Mouse (Mus musculus): Measurements from ENCODE around the gene Atxn7l1. TPM values are rescaled to one million over a fixed set of nuclear protein-coding genes. Genes with fewer than 3 reads are reported as not detected.
A peak's percentile ranks its signal among the peaks of the same experiment; 100 is the strongest.

The Atxn7l1 gene
- polyA plus RNA-seq, 1 experiment from 2014 or later: 18.2 TPM

DNA sequence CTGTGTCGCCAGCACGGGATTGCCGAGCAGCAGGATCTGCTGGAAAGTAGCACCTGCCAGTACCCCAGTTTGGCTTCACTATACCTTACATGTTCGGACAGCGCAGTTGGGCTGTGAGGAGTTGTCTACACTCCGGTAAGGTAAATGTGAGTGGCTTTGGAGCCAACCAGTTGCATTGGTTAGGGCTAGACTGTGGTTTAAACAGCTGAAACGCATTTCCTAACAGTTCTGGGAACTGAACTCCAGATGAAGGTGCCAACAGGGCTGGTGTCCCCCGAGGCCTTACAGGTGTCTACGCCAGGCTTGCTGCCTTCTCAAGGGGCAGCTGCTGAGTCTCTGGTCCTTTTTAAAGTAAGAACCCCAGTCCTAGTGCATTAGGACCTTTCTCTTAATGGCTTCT, 157.6 kb downstream of the Atxn7l1 start:
- Histone ChIP-seq H3K4me1 (replicated peaks; ENCODE audit: control insufficient read depth, insufficient read depth, low read length) (peaks cover 13% of the 10 kb centered on the region; the same call in 1 of the 2 replicates), H3K27me3 (replicated peaks; ENCODE audit: control insufficient read depth, insufficient read depth, low read length) (no peaks in the 10 kb centered on the region), H3K4me3 (ENCODE audit: low read depth, low read length) (no peak overlapping the region), H3K9me3 (ENCODE audit: control insufficient read depth, low read length) (no peaks in the 10 kb centered on the region), H3K36me3 (ENCODE audit: control insufficient read depth, insufficient read depth, low read length) (no peaks in the 10 kb centered on the region), H3K27ac (ENCODE audit: low read depth) (no peak overlapping the region), H3K9ac (ENCODE audit: low read length) (no peak overlapping the region), H3K4me2 (ENCODE audit: low read length) (no peak overlapping the region)
- no peak for ATAC-seq (replicated peaks; ENCODE audit: low FRiP score, low TSS enrichment, low read depth)
- 94% methylated on average over 9 of the region's 9 CpGs for WGBS
- DNase-seq (ENCODE audit: low spot score): no peak

DNA sequence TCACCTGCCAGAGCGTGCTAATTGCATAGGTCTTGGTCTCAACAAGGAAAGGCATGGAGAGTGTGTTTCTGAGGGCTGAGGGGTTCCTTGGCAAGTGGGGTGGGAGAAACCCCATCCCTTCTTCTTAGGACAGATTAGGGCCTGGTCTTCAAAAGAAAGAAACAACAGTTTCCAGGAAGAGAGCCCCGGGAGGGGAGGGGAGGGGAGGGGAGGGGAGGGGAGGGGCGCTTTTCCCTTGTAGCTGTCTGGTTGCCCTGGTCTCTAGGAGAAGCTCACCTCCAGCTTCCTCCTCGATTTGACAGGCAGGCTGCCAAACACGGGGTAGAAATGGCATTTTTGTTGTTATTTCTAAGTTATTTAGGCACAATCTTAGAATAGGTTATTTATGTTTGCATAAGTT, 159.0 kb downstream of the Atxn7l1 start:
- no peak overlapping the region for H3K9ac ChIP-seq (ENCODE audit: low read length)
- H3K9me3 ChIP-seq (ENCODE audit: control insufficient read depth, low read length): no peaks in the 10 kb centered on the region
- no peak overlapping the region for H3K4me3 ChIP-seq (ENCODE audit: low read depth, low read length)
- H3K27me3 ChIP-seq (replicated peaks; ENCODE audit: control insufficient read depth, insufficient read depth, low read length): no peaks in the 10 kb centered on the region
- no peak overlapping the region for H3K4me2 ChIP-seq (ENCODE audit: low read length)
- no peak overlapping the region for H3K27ac ChIP-seq (ENCODE audit: low read depth)
- no peaks in the 10 kb centered on the region for H3K36me3 ChIP-seq (ENCODE audit: control insufficient read depth, insufficient read depth, low read length)
- DNase-seq (ENCODE audit: low spot score) (no peak), ATAC-seq (replicated peaks; ENCODE audit: low FRiP score, low TSS enrichment, low read depth) (no peak)
- WGBS: 67% methylated on average over 3 of the region's 5 CpGs
- H3K4me1 ChIP-seq (replicated peaks; ENCODE audit: control insufficient read depth, insufficient read depth, low read length): peaks cover 13% of the 10 kb centered on the region; the same call in 1 of the 2 replicates

DNA sequence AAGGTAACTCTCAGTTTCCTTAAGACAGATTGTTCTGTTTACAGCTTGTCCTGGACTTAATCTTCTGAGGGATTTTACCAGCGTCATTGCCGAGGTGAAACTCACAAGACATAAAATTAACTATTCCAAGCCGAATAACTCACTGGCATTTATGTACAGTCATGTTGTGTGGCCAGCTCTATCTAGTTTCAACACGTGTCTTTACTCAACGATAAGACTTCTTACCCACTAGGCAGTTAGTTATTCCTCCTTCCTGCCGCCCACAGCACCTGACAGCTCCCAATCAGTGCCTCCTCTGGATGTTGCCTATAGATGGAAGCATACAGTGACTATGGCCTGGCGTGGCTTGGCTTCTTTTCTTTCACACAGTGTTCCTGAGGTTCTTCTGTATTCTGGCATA, 161.2 kb downstream of the Atxn7l1 start:
- no peaks in the 10 kb centered on the region for H3K36me3 ChIP-seq (ENCODE audit: control insufficient read depth, insufficient read depth, low read length)
- no peak overlapping the region for H3K4me2 ChIP-seq (ENCODE audit: low read length)
- peaks cover 3% of the 10 kb centered on the region; the same call in 1 of the 2 replicates for H3K4me1 ChIP-seq (replicated peaks; ENCODE audit: control insufficient read depth, insufficient read depth, low read length)
- H3K9ac ChIP-seq (ENCODE audit: low read length): no peak overlapping the region
- DNase-seq (ENCODE audit: low spot score) (no peak), ATAC-seq (replicated peaks; ENCODE audit: low FRiP score, low TSS enrichment, low read depth) (no peak)
- no peak overlapping the region for H3K4me3 ChIP-seq (ENCODE audit: low read depth, low read length)
- no peaks in the 10 kb centered on the region for H3K9me3 ChIP-seq (ENCODE audit: control insufficient read depth, low read length)
- WGBS: 82% methylated on average over 7 of the region's 7 CpGs
- H3K27ac ChIP-seq (ENCODE audit: low read depth): no peak overlapping the region
- no peaks in the 10 kb centered on the region for H3K27me3 ChIP-seq (replicated peaks; ENCODE audit: control insufficient read depth, insufficient read depth, low read length)

DNA sequence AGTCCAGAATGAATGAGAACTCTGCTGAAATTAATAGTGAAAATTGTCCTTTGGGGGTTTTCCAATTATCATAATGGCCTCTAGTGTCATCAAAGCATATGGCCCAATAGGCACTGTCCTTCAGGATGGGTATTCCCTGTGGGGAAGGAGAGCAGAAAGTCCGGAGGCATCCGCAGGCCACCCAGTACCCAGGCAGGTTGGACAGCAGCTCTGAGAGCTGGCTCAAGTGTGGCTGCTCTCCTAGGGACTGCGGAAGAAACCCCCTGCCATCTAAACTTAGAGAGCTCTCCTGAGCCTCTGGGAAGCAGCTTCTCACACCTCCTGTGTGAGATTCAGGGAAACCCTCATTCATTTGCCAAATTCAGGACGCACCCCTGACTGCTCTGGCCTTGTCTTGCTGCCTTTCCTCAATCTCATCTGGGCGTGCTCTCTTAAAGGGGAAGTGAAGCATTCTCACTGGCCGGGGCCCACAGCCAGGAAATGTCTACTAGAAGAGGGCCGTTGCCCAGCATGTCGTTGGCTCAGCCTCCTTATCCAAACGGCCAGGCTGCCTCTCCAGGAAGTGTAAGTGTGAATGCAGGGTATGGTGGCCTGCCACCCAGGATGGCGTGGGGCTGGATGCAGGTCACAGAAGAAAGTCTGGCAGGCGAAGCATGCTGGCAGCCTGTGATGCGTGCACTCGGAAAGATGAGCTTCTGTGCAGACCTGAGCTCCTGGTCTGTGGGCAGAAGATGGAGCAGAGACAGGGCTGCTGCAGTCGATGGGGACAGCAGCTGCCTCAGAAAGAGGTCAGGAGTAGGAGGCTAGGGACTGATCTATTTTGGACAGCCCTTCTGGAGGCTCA, 166.6 kb downstream of the Atxn7l1 start:
- Histone ChIP-seq H3K4me3 (ENCODE audit: low read depth, low read length) (no peak overlapping the region; the same call in 1 of the 2 replicates), H3K4me2 (ENCODE audit: low read length) (0 out of 2 replicates have a peak overlapping the region, but pooled peaks have one; percentile 1), H3K36me3 (ENCODE audit: control insufficient read depth, insufficient read depth, low read length) (no peaks in the 10 kb centered on the region), H3K27me3 (replicated peaks; ENCODE audit: control insufficient read depth, insufficient read depth, low read length) (no peaks in the 10 kb centered on the region), H3K4me1 (replicated peaks; ENCODE audit: control insufficient read depth, insufficient read depth, low read length) (peaks cover 11% of the 10 kb centered on the region; the same call in 1 of the 2 replicates), H3K9ac (ENCODE audit: low read length) (no peak overlapping the region), H3K9me3 (ENCODE audit: control insufficient read depth, low read length) (no peaks in the 10 kb centered on the region), H3K27ac (ENCODE audit: low read depth) (0 out of 2 replicates have a peak overlapping the region, but pooled peaks have one; percentile 22)
- no peak for DNase-seq (ENCODE audit: low spot score)
- 0 out of 2 replicates have a peak, but pooled peaks have one; percentile 36 for ATAC-seq (replicated peaks; ENCODE audit: low FRiP score, low TSS enrichment, low read depth)
- 19% methylated on average over 14 of the region's 14 CpGs for WGBS

DNA sequence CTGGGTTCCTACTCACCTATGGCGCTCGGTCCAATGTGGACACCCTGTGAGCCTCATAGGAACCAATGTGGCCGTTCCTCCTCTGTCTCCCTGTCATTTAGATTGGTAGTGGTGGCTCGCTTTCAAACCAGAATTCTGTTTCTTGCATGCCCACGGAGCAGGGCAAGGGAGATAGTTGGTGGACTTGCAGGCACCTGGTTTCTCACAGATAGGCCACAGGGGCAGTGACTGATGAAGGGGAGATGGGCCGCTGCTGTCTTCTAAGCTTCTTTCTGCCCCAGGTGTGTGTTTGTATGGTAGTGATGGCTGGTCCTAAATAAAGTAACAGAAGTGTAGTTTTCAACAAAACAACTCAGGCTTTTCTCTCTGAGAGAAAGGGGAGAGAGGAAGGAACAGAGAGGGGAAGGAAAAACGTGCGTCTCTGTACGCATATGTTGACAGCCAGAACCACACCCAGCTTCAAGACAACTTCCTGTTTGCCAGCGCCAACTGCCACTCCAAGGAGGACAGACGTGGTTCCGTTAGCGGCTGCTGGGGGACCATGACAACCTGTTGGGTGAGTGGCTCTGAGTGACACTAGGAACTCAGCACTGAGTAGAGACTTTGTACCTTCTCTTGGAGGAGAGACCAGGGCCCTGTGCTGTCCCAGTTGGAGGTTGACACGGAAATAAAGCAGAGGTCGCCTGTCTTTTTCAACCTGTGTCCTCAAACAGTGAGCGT, 167.6 kb downstream of the Atxn7l1 start:
- DNase-seq (ENCODE audit: low spot score) (no peak), ATAC-seq (replicated peaks; ENCODE audit: low FRiP score, low TSS enrichment, low read depth) (0 out of 2 replicates have a peak, but pooled peaks have one; percentile 23)
- Histone ChIP-seq H3K4me3 (ENCODE audit: low read depth, low read length) (no peak overlapping the region), H3K4me2 (ENCODE audit: low read length) (no peak overlapping the region), H3K9me3 (ENCODE audit: control insufficient read depth, low read length) (no peaks in the 10 kb centered on the region), H3K27me3 (replicated peaks; ENCODE audit: control insufficient read depth, insufficient read depth, low read length) (no peaks in the 10 kb centered on the region), H3K9ac (ENCODE audit: low read length) (no peak overlapping the region), H3K4me1 (replicated peaks; ENCODE audit: control insufficient read depth, insufficient read depth, low read length) (peaks cover 11% of the 10 kb centered on the region; the same call in 1 of the 2 replicates), H3K36me3 (ENCODE audit: control insufficient read depth, insufficient read depth, low read length) (no peaks in the 10 kb centered on the region), H3K27ac (ENCODE audit: low read depth) (no peak overlapping the region)
- 80% methylated on average over 16 of the region's 16 CpGs for WGBS

DNA sequence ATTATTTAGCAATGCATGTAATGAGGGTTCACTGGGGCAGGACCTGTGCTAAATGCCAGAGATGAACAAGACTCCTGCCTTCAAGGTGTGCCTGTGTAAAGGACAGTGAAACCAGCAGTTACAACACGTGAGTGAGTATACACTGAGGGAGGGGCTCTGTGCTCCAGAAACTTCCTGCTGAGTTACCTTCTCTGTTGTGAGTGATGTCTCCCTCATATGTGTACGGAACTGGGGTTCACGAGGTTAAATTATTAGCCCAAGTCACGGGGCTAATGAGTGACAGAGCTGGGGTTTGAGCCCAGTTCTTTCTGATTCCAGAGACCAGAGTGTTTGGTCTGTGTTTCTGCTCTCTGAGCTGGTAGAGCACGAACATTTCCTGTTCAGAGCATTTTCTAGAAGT, 168.3 kb downstream of the Atxn7l1 start:
- DNase-seq (ENCODE audit: low spot score) (no peak), ATAC-seq (replicated peaks; ENCODE audit: low FRiP score, low TSS enrichment, low read depth) (no peak)
- no peaks in the 10 kb centered on the region for H3K36me3 ChIP-seq (ENCODE audit: control insufficient read depth, insufficient read depth, low read length)
- H3K9me3 ChIP-seq (ENCODE audit: control insufficient read depth, low read length): no peaks in the 10 kb centered on the region
- H3K4me3 ChIP-seq (ENCODE audit: low read depth, low read length): no peak overlapping the region
- H3K9ac ChIP-seq (ENCODE audit: low read length): no peak overlapping the region
- no peaks in the 10 kb centered on the region for H3K27me3 ChIP-seq (replicated peaks; ENCODE audit: control insufficient read depth, insufficient read depth, low read length)
- no peak overlapping the region for H3K4me2 ChIP-seq (ENCODE audit: low read length)
- no peak overlapping the region for H3K27ac ChIP-seq (ENCODE audit: low read depth)
- 62% methylated on average over 5 of the region's 5 CpGs for WGBS
- peaks cover 11% of the 10 kb centered on the region; the same call in 1 of the 2 replicates for H3K4me1 ChIP-seq (replicated peaks; ENCODE audit: control insufficient read depth, insufficient read depth, low read length)

DNA sequence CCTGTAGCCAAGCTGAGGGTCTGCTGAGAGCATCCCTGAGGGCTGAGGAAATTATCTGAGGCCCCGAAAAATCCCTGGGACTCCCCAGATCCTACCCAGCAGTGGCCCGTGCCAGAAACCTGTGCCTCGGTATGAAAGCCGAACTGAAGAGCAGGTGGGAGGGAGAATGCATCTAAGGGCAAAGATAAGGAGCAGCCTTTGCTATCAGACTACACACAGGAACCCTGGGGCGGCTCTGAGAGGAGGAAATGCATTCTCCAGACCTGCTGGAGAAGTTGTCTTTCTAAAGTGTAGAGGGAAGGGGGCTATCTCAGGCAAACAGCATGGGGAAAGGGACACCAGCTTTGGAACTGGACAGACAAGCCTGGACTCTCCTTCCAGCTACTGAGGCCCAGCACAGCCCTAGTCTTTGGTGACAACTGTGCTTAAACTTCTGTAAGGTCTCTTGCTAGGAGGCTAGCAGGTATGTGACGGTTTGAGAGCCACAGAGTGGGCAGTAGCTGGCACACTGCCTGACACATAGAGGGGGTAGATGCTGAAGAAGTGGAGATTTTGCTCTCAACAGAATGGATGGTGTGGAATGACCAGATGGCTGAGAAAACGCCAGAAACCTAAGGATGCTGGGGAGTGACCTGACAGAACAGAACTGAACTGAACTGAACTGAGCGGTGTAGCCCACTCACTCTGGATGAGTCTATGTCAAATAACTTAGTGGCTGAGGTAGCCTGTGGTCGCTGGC, 170.5 kb downstream of the Atxn7l1 start:
- Histone ChIP-seq H3K36me3 (ENCODE audit: control insufficient read depth, insufficient read depth, low read length) (no peaks in the 10 kb centered on the region), H3K4me1 (replicated peaks; ENCODE audit: control insufficient read depth, insufficient read depth, low read length) (peaks cover 11% of the 10 kb centered on the region; the same call in 1 of the 2 replicates), H3K9ac (ENCODE audit: low read length) (no peak overlapping the region), H3K4me3 (ENCODE audit: low read depth, low read length) (no peak overlapping the region), H3K4me2 (ENCODE audit: low read length) (no peak overlapping the region), H3K9me3 (ENCODE audit: control insufficient read depth, low read length) (no peaks in the 10 kb centered on the region), H3K27ac (ENCODE audit: low read depth) (no peak overlapping the region), H3K27me3 (replicated peaks; ENCODE audit: control insufficient read depth, insufficient read depth, low read length) (no peaks in the 10 kb centered on the region)
- DNase-seq (ENCODE audit: low spot score): no peak
- 82% methylated on average over 9 of the region's 9 CpGs for WGBS
- no peak for ATAC-seq (replicated peaks; ENCODE audit: low FRiP score, low TSS enrichment, low read depth)

DNA sequence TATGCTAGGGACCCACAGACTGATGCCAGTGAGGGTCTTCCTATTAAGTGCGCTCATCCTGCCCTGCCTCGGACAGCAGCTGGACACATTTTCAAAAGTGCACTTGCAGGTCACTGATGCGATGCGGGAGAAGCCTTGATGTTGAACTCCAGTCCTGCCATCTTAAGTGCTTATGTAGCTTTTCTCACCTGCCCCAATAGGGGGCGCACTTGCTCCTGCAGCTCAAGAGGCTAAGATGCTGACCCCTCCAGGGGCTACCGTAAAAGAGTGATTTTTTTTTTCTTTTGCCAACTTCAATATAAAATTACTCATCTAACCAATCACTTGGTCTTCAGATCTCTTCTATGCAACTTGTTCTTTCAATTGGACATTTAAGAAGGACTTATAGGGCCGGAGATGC, 175.1 kb downstream of the Atxn7l1 start:
- Histone ChIP-seq H3K4me2 (ENCODE audit: low read length) (no peak overlapping the region), H3K4me3 (ENCODE audit: low read depth, low read length) (no peak overlapping the region), H3K4me1 (replicated peaks; ENCODE audit: control insufficient read depth, insufficient read depth, low read length) (no peaks in the 10 kb centered on the region), H3K36me3 (ENCODE audit: control insufficient read depth, insufficient read depth, low read length) (0 out of 2 replicates have a peak, but pooled peaks cover 4% of the 10 kb centered on the region), H3K9ac (ENCODE audit: low read length) (no peak overlapping the region), H3K9me3 (ENCODE audit: control insufficient read depth, low read length) (no peaks in the 10 kb centered on the region), H3K27me3 (replicated peaks; ENCODE audit: control insufficient read depth, insufficient read depth, low read length) (no peaks in the 10 kb centered on the region), H3K27ac (ENCODE audit: low read depth) (no peak overlapping the region)
- WGBS: 77% methylated on average over 7 of the region's 7 CpGs
- ATAC-seq (replicated peaks; ENCODE audit: low FRiP score, low TSS enrichment, low read depth) (no peak), DNase-seq (ENCODE audit: low spot score) (no peak)
